Mouse (Mus musculus) heart, adult 2 months (tissue): ENCODE measurements around the gene Trim21.

ENCODE experiments used
- CTCF ChIP-seq: fragments of 200-600 bp; IDR thresholded peaks from 2 replicates; pipeline ENCODE4 v1.8.1; 2022; ENCODE audit warnings: antibody characterized with exemption, mild to moderate bottlenecking, moderate library complexity
- POLR2A ChIP-seq: fragments of 200-500 bp; IDR thresholded peaks from 2 replicates; pipeline ENCODE4 v1.6.1; 2011; ENCODE audit warnings: mild to moderate bottlenecking, low read depth, low read length, control low read depth; ENCODE audit not compliant: insufficient read depth

DNA sequence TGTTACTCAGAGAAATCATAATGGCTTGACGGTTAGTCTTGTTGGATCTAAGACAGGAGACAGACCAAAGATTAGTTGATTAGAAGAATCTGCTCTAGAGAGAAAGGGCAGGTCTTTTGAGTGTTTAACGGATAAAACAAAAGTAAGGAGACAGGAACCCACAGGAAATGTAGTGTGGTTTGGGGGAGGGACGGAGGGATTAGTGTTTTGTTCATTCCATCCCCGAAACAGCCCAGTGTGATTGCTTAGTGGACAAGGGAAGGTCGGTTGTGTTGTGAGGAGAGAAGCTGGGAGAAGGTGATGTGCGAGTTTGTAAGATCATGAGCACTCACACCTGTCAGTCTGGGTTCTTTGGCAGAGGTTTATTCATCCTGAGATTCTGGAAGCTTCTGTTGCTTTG lies 10.7 kb upstream of the Trim21 start:
- TF ChIP-seq CTCF = no peak
- no peak for TF ChIP-seq POLR2A
